Mouse (Mus musculus) lung, adult 2 months (tissue): ENCODE data around the gene Cib1.

ENCODE experiments used
- CTCF ChIP-seq: fragments of 200-500 bp; IDR thresholded peaks from 2 replicates; pipeline ENCODE4 v1.5.1; 2011; ENCODE audit warnings: mild to moderate bottlenecking, low read length, control low read depth; ENCODE audit not compliant: insufficient read depth
- POLR2A ChIP-seq: fragments of 200-500 bp; IDR thresholded peaks from 2 replicates; pipeline ENCODE4 v1.6.1; 2011; ENCODE audit warnings: low read depth, mild to moderate bottlenecking, control low read depth, low read length, borderline replicate concordance; ENCODE audit errors: extremely low read depth

DNA sequence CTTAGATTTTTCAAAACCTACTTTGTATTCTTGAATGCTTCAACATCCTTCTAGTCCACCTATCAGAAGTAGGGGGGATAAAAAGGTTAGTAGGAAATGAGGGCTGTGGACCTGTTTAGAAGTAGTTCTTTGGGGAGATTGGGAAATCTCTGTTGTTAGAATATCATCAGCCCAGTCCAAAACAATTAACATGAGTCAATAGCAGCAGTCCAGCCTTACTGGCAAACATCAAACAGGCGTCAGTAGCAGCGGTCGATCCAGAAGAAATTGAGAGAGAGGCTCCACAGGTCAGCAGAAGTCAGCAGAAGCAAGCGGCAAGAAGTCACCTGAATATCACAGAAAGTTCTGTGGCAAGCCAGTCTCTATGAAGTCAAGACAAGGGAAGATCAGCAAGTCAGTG, 12.2 kb upstream of the Cib1 start:
- TF ChIP-seq POLR2A (no peak), CTCF (no peak)
